Mouse (Mus musculus) CH12.LX (cell line): ENCODE data around the gene Rpl5. TPM values are rescaled to one million over a fixed set of nuclear protein-coding genes. Genes with fewer than 3 reads are reported as not detected.

Source experiments
- DNase-seq: peaks from one replicate; pipeline ENCODE4 v3.0.0-alpha.2; 2013; ENCODE audit errors: extremely low read depth
- H3K27ac ChIP-seq: 2 replicates; pipeline ENCODE4 v1.5.1; 2012; ENCODE audit warnings: low read depth, mild to moderate bottlenecking, control low read depth, moderate library complexity; ENCODE audit not compliant: insufficient read depth
- H3K27me3 ChIP-seq: replicated peaks from 2 replicates; pipeline ENCODE3; 2012; ENCODE audit warnings: inconsistent platforms
- H3K36me3 ChIP-seq, 2 experiments: replicated peaks in 1 of 2; 2 replicates each; pipeline versions ENCODE3 to v1.6.1; 2012; ENCODE audit warnings: inconsistent platforms in 1 of 2, low read length in 1 of 2, mild to moderate bottlenecking in 1 of 2, mixed read lengths in 1 of 2, moderate library complexity in 1 of 2; ENCODE audit not compliant: control insufficient read depth in 1 of 2, insufficient read depth in 1 of 2
- H3K4me1 ChIP-seq, 2 experiments: 2 replicates each; pipeline ENCODE4 v1.6.1; 2012; ENCODE audit warnings: inconsistent platforms in 1 of 2, moderate library complexity in 1 of 2; ENCODE audit not compliant: insufficient read depth in 2 of 2, control insufficient read depth in 1 of 2
- H3K4me2 ChIP-seq: 2 replicates; pipeline ENCODE4 v1.6.1; 2012; ENCODE audit warnings: low read depth, mild to moderate bottlenecking, control low read depth; ENCODE audit not compliant: poor library complexity, insufficient read depth, severe bottlenecking
- H3K4me3 ChIP-seq, 3 experiments: fragments of 150-350 bp in 1 of 3; sonication (generic) in 1 of 3; replicated peaks in 1 of 3; 2 replicates each; pipeline versions ENCODE3 to v1.5.1; 2011 to 2012; ENCODE audit warnings: low read depth in 2 of 3, low read length in 2 of 3, mild to moderate bottlenecking in 2 of 3, moderate library complexity in 2 of 3, control low read depth in 1 of 3, improper control_type of control experiment in 1 of 3, inconsistent platforms in 1 of 3, mixed read lengths in 1 of 3; ENCODE audit not compliant: poor library complexity in 1 of 3
- H3K79me2 ChIP-seq: replicated peaks from 2 replicates; pipeline ENCODE4 v1.6.1; 2012; ENCODE audit warnings: mild to moderate bottlenecking, moderate library complexity; ENCODE audit not compliant: control insufficient read depth, poor library complexity, insufficient read depth, severe bottlenecking; ENCODE audit errors: extremely low read depth
- H3K9ac ChIP-seq: 2 replicates; pipeline ENCODE4 v1.6.1; 2012; ENCODE audit warnings: low read depth, mild to moderate bottlenecking, control low read depth, moderate library complexity; ENCODE audit not compliant: insufficient read depth
- H3K9me3 ChIP-seq: replicated peaks from 2 replicates; pipeline ENCODE3; 2012; ENCODE audit warnings: low read length, inconsistent platforms, mixed read lengths
- BHLHE40 ChIP-seq: IDR thresholded peaks from 2 replicates; pipeline ENCODE4 v1.6.1; 2011; ENCODE audit warnings: mild to moderate bottlenecking, low read depth, low read length, improper control_type of control experiment
- CHD1 ChIP-seq: IDR thresholded peaks from 2 replicates; pipeline ENCODE4 v1.6.1; 2012; ENCODE audit warnings: low read depth, low read length, improper control_type of control experiment, inconsistent platforms
- CTCF ChIP-seq, 2 experiments: IDR thresholded peaks in 1 of 2; conservative IDR thresholded peaks in 1 of 2; 2 replicates each; pipeline ENCODE4 v1.5.1; 2011 to 2012; ENCODE audit warnings: low read depth in 2 of 2, low read length in 2 of 2, improper control_type of control experiment in 1 of 2, inconsistent platforms in 1 of 2, mild to moderate bottlenecking in 1 of 2, moderate library complexity in 1 of 2
- E2F4 ChIP-seq: IDR thresholded peaks from 2 replicates; pipeline ENCODE4 v1.6.1; 2011; ENCODE audit warnings: low read depth, low read length, improper control_type of control experiment; ENCODE audit not compliant: insufficient replicate concordance
- ELF1 ChIP-seq: IDR thresholded peaks from 2 replicates; pipeline ENCODE4 v1.6.1; 2014; ENCODE audit warnings: low read depth, mild to moderate bottlenecking, inconsistent platforms, low read length, improper control_type of control experiment
- EP300 ChIP-seq: IDR thresholded peaks from 2 replicates; pipeline ENCODE4 v1.6.1; 2011; ENCODE audit warnings: low read length, improper control_type of control experiment
- ETS1 ChIP-seq: conservative IDR thresholded peaks from 2 replicates; pipeline ENCODE4 v1.6.1; 2012; ENCODE audit warnings: low read depth, mild to moderate bottlenecking, inconsistent platforms, low read length, improper control_type of control experiment, moderate library complexity
- GABPA ChIP-seq: IDR thresholded peaks from 2 replicates; pipeline ENCODE4 v1.6.1; 2012; ENCODE audit warnings: low read depth, low read length, improper control_type of control experiment, inconsistent platforms; ENCODE audit not compliant: insufficient replicate concordance
- HCFC1 ChIP-seq: IDR thresholded peaks from 2 replicates; pipeline ENCODE4 v1.6.1; 2012; ENCODE audit warnings: low read depth, mild to moderate bottlenecking, inconsistent platforms, low read length, improper control_type of control experiment
- IRF4 ChIP-seq: IDR thresholded peaks from 2 replicates; pipeline ENCODE4 v1.6.1; 2014; ENCODE audit warnings: low read depth, mild to moderate bottlenecking, inconsistent platforms, low read length, improper control_type of control experiment
- JUN ChIP-seq: IDR thresholded peaks from 2 replicates; pipeline ENCODE4 v1.6.1; 2011; ENCODE audit warnings: low read depth, mild to moderate bottlenecking, low read length, improper control_type of control experiment, moderate library complexity; ENCODE audit not compliant: insufficient read depth
- JUND ChIP-seq: conservative IDR thresholded peaks from 2 replicates; pipeline ENCODE4 v1.6.1; 2011; ENCODE audit warnings: low read depth, low read length, improper control_type of control experiment
- MAFK ChIP-seq: IDR thresholded peaks from 2 replicates; pipeline ENCODE4 v1.6.1; 2011; ENCODE audit warnings: low read length, improper control_type of control experiment; ENCODE audit not compliant: insufficient replicate concordance
- MAX ChIP-seq: IDR thresholded peaks from 2 replicates; pipeline ENCODE4 v1.6.1; 2011; ENCODE audit warnings: low read length, improper control_type of control experiment
- MAZ ChIP-seq: IDR thresholded peaks from 2 replicates; pipeline ENCODE4 v1.6.1; 2012; ENCODE audit warnings: low read depth, mild to moderate bottlenecking, inconsistent platforms, low read length, improper control_type of control experiment, moderate library complexity
- MXI1 ChIP-seq: IDR thresholded peaks from 2 replicates; pipeline ENCODE4 v1.6.1; 2011; ENCODE audit warnings: mild to moderate bottlenecking, low read depth, low read length, improper control_type of control experiment
- MYC ChIP-seq: IDR thresholded peaks from 2 replicates; pipeline ENCODE4 v1.6.1; 2011; ENCODE audit warnings: low read depth, mild to moderate bottlenecking, improper control_type of control experiment, low read length
- NELFE ChIP-seq: IDR thresholded peaks from 2 replicates; pipeline ENCODE4 v1.6.1; 2011; ENCODE audit warnings: low read depth, low read length, improper control_type of control experiment
- NRF1 ChIP-seq: IDR thresholded peaks from 2 replicates; pipeline ENCODE4 v1.6.1; 2014; ENCODE audit warnings: low read depth, mild to moderate bottlenecking, inconsistent platforms, low read length, improper control_type of control experiment, moderate library complexity
- PAX5 ChIP-seq: IDR thresholded peaks from 2 replicates; pipeline ENCODE4 v1.6.1; 2012; ENCODE audit warnings: low read length, inconsistent platforms, mixed read lengths
- POLR2A ChIP-seq: IDR thresholded peaks from 2 replicates; pipeline ENCODE4 v1.6.1; 2011; ENCODE audit warnings: low read depth, mild to moderate bottlenecking, improper control_type of control experiment, low read length
- POLR2AphosphoS2 ChIP-seq: IDR thresholded peaks from 2 replicates; pipeline ENCODE4 v1.6.1; 2011; ENCODE audit warnings: low read depth, low read length, improper control_type of control experiment
- RAD21 ChIP-seq: IDR thresholded peaks from 2 replicates; pipeline ENCODE4 v1.6.1; 2011; ENCODE audit warnings: low read depth, mild to moderate bottlenecking, low read length, improper control_type of control experiment, moderate library complexity
- RCOR1 ChIP-seq: conservative IDR thresholded peaks from 2 replicates; pipeline ENCODE4 v1.6.1; 2012; ENCODE audit warnings: low read depth, mild to moderate bottlenecking, inconsistent platforms, low read length, improper control_type of control experiment
- SIN3A ChIP-seq: IDR thresholded peaks from 2 replicates; pipeline ENCODE4 v1.6.1; 2012; ENCODE audit warnings: low read length, improper control_type of control experiment, inconsistent platforms
- SMC3 ChIP-seq: IDR thresholded peaks from 2 replicates; pipeline ENCODE4 v1.6.1; 2011; ENCODE audit warnings: low read depth, low read length, improper control_type of control experiment
- TBP ChIP-seq: conservative IDR thresholded peaks from 2 replicates; pipeline ENCODE4 v1.6.1; 2011; ENCODE audit warnings: low read depth, low read length, improper control_type of control experiment
- TCF12 ChIP-seq: IDR thresholded peaks from 2 replicates; pipeline ENCODE4 v1.6.1; 2014; ENCODE audit warnings: low read depth, mild to moderate bottlenecking, inconsistent platforms, low read length, improper control_type of control experiment
- UBTF ChIP-seq: IDR thresholded peaks from 2 replicates; pipeline ENCODE4 v1.6.1; 2012; ENCODE audit warnings: low read depth, mild to moderate bottlenecking, inconsistent platforms, low read length, improper control_type of control experiment, moderate library complexity
- USF1 ChIP-seq: IDR thresholded peaks from 2 replicates; pipeline ENCODE4 v1.6.1; 2014; ENCODE audit warnings: low read depth, mild to moderate bottlenecking, inconsistent platforms, low read length, improper control_type of control experiment
- USF2 ChIP-seq: conservative IDR thresholded peaks from 2 replicates; pipeline ENCODE4 v1.6.1; 2011; ENCODE audit warnings: low read depth, low read length, improper control_type of control experiment
- ZC3H11A ChIP-seq: IDR thresholded peaks from 2 replicates; pipeline ENCODE4 v1.6.1; 2012; ENCODE audit warnings: low read depth, mild to moderate bottlenecking, inconsistent platforms, low read length, improper control_type of control experiment
- ZKSCAN1 ChIP-seq: IDR thresholded peaks from 2 replicates; pipeline ENCODE4 v1.6.1; 2012; ENCODE audit warnings: low read depth, inconsistent platforms, low read length, improper control_type of control experiment, borderline replicate concordance
- ZMIZ1 ChIP-seq: IDR thresholded peaks from 2 replicates; pipeline ENCODE4 v1.6.1; 2012; ENCODE audit warnings: low read depth, mild to moderate bottlenecking, inconsistent platforms, low read length, improper control_type of control experiment
- ZNF384 ChIP-seq: IDR thresholded peaks from 2 replicates; pipeline ENCODE4 v1.6.1; 2012; ENCODE audit warnings: low read depth, low read length, improper control_type of control experiment, inconsistent platforms
- dilution Hi-C: fragments of 300-500 bp; cut with MboI; formaldehyde crosslinking; loops from 2 replicates; pipeline ENCODE4 v1.14.3; 2020; ENCODE audit warnings: low sequenced_read_pairs; ENCODE audit not compliant: extremely low pct_unique_long_range_greater_than_20kb, extremely low pct_ligation_motif_present
- in situ Hi-C: fragments of 300-500 bp; cut with MboI; formaldehyde crosslinking; loops from 3 replicates; pipeline ENCODE4 v1.14.3; 2019; ENCODE audit warnings: low sequenced_read_pairs, low pct_ligation_motif_present, low pct_unique_long_range_greater_than_20kb, mixed read lengths
- polyA plus RNA-seq: library from polyadenylated mRNA; unstranded; fragments of >175 nt; gene quantifications from 2 replicates; pipeline ENCODE4 v1.2.1, GENCODE M21; 2012; ENCODE audit warnings: low read depth; ENCODE audit not compliant: insufficient read length
- total RNA-seq, 2 experiments: library from RNA; depleted of rRNA; stranded (reverse); fragments of 300-350 nt in 1 of 2; fragments of >200 nt in 1 of 2; gene quantifications; 2 replicates each; pipeline ENCODE4 v1.2.3; 2012 to 2014

Gene Rpl5
- total and polyA plus RNA-seq, 3 experiments: 116 to 728 (median 368) TPM

DNA sequence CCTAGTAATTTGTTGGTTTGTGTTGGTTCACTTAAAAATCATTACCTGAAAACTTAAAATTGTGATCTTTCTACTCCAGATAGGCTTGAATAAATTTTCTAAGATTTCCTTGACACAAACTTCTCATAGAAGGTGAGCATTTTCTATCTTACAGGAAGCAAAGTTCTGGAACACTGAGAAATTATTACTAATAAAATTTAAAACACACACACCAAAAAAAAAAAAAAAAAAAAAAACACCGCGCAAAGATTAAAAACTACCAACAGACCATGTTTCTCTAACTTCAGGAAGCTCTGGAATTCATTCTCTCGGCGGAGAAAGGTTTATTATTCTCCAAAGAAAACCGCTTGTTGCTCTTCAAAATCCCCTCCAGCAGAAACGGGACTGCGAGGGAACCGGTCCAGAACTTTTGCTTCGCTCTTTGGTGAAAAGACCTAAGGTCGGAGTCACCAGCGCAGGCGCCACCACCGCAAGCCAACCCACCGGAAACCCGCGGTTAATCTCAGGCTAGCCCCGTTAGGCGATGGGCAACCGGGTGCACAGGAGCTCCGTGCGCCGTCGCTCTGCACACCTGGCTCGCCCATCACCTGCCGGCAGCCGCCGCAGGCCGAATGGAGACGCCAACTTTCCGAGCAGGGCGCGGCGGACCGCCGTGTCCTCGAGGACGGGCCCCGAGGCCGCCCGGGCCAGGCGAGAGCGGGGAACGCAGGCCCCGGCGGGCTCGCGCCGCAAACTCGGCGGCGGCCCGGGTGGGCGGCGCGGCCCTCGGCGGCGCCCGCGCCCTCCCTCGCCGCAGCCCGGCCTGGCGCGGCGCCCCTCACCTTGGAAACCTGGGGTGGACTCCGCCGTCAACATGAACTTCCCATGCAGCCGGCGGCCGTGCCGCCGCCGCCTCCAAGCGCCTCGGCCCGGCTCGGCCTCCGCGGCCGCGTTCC lies 32.1 kb upstream of the Rpl5 start:
- H3K4me2 ChIP-seq: peak overlapping the region; percentile 52; the same call in 1 of the 2 replicates
- DNase-seq: peak; percentile 67
- in situ Hi-C loops (no loop called here), dilution Hi-C loops (no loop called here)
- H3K36me3 ChIP-seq: no peaks in the 10 kb centered on the region
- no peaks in the 10 kb centered on the region for H3K9me3 ChIP-seq
- TF ChIP-seq ZNF384: peak; percentile 83
- TF ChIP-seq ETS1: 0 out of 2 replicates have a peak, but pooled peaks have one; percentile 14
- TF ChIP-seq TBP: no peak
- no peak for TF ChIP-seq ZKSCAN1
- no peak for TF ChIP-seq POLR2A
- no peak for TF ChIP-seq MAFK
- TF ChIP-seq IRF4: 0 out of 2 replicates have a peak, but pooled peaks have one; percentile 36
- TF ChIP-seq PAX5: no peak
- TF ChIP-seq EP300: 0 out of 2 replicates have a peak, but pooled peaks have one; percentile 15
- TF ChIP-seq TCF12: peak; percentile 57
- TF ChIP-seq BHLHE40: peak; percentile 60
- 0 out of 2 replicates have a peak, but pooled peaks have one; percentile 25 for TF ChIP-seq ELF1
- TF ChIP-seq CTCF (conservative IDR thresholded peaks at IDR 0.05 in 1 of 2, IDR thresholded peaks at IDR 0.05 in 1 of 2; ENCODE audit: low read depth in 2 of 2, low read length in 2 of 2): no peak
- no peak; the same call in 1 of the 2 replicates for TF ChIP-seq SIN3A
- TF ChIP-seq UBTF: peak; percentile 80; the same call in 1 of the 2 replicates
- no peak for TF ChIP-seq MAX
- TF ChIP-seq SMC3: no peak
- no peak for TF ChIP-seq RCOR1
- TF ChIP-seq ZC3H11A: no peak
- no peak for TF ChIP-seq USF2
- TF ChIP-seq POLR2AphosphoS2: no peak
- TF ChIP-seq E2F4: no peak
- TF ChIP-seq ZMIZ1: no peak
- no peak for TF ChIP-seq USF1
- no peak for TF ChIP-seq JUN
- 0 out of 2 replicates have a peak, but pooled peaks have one; percentile 9 for TF ChIP-seq HCFC1
- no peak for TF ChIP-seq MAZ
- TF ChIP-seq CHD1: no peak
- no peak for TF ChIP-seq MXI1
- TF ChIP-seq MYC: no peak
- no peak for TF ChIP-seq JUND
- TF ChIP-seq NELFE: no peak
- TF ChIP-seq GABPA: no peak
- TF ChIP-seq NRF1: peak; percentile 82
- no peak for TF ChIP-seq RAD21
- H3K9ac ChIP-seq: peak overlapping the region; percentile 56
- peaks cover 9% of the 10 kb centered on the region for H3K79me2 ChIP-seq
- H3K4me3 ChIP-seq: peak overlapping the region; percentile 50 to 89 (median 71)
- peaks cover 3 to 30% of the 10 kb centered on the region in 2 experiments; a peak in 3 of 4 replicates for H3K4me1 ChIP-seq
- peaks cover 9% of the 10 kb centered on the region for H3K27me3 ChIP-seq
- no peak overlapping the region for H3K27ac ChIP-seq
